Mouse (Mus musculus) limb, embryonic 13.5 days (tissue): Measurements from ENCODE around the gene Cep104. TPM values are rescaled to one million over a fixed set of nuclear protein-coding genes. Genes with fewer than 3 reads are reported as not detected.

ENCODE experiments used
- ATAC-seq: fragments of 200-750 bp; cut with Nextera tagmentation; 2 replicates; pipeline ENCODE4 v1.8.0; 2017; ENCODE audit warnings: low read depth, moderate number of reproducible peaks, moderate TSS enrichment; ENCODE audit not compliant: low FRiP score
- H3K27ac ChIP-seq: fragments of 300-500 bp; sonication (generic); 2 replicates; pipeline ENCODE4 v1.5.1; 2015; ENCODE audit warnings: inconsistent platforms, mild to moderate bottlenecking, moderate library complexity
- H3K27me3 ChIP-seq: fragments of 300-500 bp; sonication (generic); 2 replicates; pipeline ENCODE4 v1.6.1; 2015; ENCODE audit warnings: mild to moderate bottlenecking, inconsistent platforms
- H3K36me3 ChIP-seq: fragments of 300-500 bp; sonication (generic); 2 replicates; pipeline ENCODE4 v1.6.1; 2015; ENCODE audit warnings: inconsistent platforms, mild to moderate bottlenecking, moderate library complexity
- H3K4me1 ChIP-seq: fragments of 300-500 bp; sonication (generic); 2 replicates; pipeline ENCODE4 v1.6.1; 2015; ENCODE audit warnings: inconsistent platforms
- H3K4me2 ChIP-seq: fragments of 300-500 bp; sonication (generic); replicated peaks from 2 replicates; pipeline ENCODE4 v1.6.1; 2015; ENCODE audit warnings: inconsistent platforms, mild to moderate bottlenecking, moderate library complexity
- H3K4me3 ChIP-seq: fragments of 300-500 bp; sonication (generic); 2 replicates; pipeline ENCODE4 v1.5.1; 2015; ENCODE audit warnings: moderate library complexity, mild to moderate bottlenecking, inconsistent platforms
- H3K9ac ChIP-seq: fragments of 300-500 bp; sonication (generic); 2 replicates; pipeline ENCODE4 v1.6.1; 2015; ENCODE audit warnings: mild to moderate bottlenecking, inconsistent platforms
- H3K9me3 ChIP-seq: fragments of 300-500 bp; sonication (generic); 2 replicates; pipeline ENCODE4 v1.6.1; 2016; ENCODE audit warnings: inconsistent platforms
- WGBS: fragments of 180-500 bp; shearing (Covaris S2); methylation state at CpG from one replicate; pipeline ENCODE4 v1.1.7; 2015; 5-methylcytosine and 5-hydroxymethylcytosine counted together
- polyA plus RNA-seq: library from polyadenylated mRNA; unstranded; fragments of >200 nt; fragmentation: Nextera tagmentation; extraction: Ambion mirVana; gene quantifications from 2 replicates; pipeline ENCODE4 v1.2.1, GENCODE M21; 2015

The Cep104 gene
- polyA plus RNA-seq: 16.9 TPM in 2 replicates

- H3K9me3 ChIP-seq: no peaks in the 10 kb centered on the region
- ATAC-seq: peak; percentile 97
- H3K27me3 ChIP-seq: no peaks in the 10 kb centered on the region
- H3K4me2 ChIP-seq: peak within 1 kb of the TSS; percentile 95
- peak within 1 kb of the TSS; percentile 10; the same call in 1 of the 2 replicates for H3K27ac ChIP-seq
- peaks cover 36% of the 10 kb centered on the region for H3K36me3 ChIP-seq
- peak within 1 kb of the TSS; percentile 95 for H3K4me3 ChIP-seq
- peak within 1 kb of the TSS; percentile 91 for H3K9ac ChIP-seq
- 1% methylated on average over 68 of the region's 68 CpGs for WGBS
- peaks cover 14% of the 10 kb centered on the region for H3K4me1 ChIP-seq
Measured at GRCm38 (mm10) chr4:153974431-153975291, at the start of gene Cep104, which contains the start of gene Dffb. Gene Cep104, plus strand, starts transcription at chr4:153975194. Gene Dffb, minus strand, starts transcription at chr4:153975126.

DNA sequence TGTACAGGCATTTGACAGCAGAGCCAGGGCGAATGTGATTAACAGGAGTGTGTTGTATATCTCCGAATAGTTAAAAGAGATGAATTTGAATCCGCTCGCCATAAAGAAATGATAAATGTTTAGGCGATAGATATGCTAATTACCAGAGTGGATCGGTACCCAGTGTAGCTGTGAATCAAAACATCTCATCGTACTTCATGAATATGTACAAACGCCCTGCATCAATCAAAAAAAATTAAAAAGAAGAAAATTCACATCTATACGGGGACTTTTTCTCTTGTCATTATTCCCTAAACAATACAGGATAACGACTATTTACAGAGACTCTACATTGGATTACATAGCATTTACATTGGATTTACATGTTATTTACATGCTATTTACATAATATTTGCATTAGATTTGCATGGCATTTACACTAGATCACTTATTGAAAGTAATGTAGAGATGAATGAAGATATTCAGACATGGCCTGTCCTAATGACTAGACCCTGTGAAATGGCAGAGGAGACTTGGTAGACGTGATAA is 46.2 kb upstream of the Cep104 start:
- no peak for ATAC-seq

GRCm38 (mm10) chr4:153929425-153929824 is 45.6 kb upstream of the Cep104 start:
- no peaks in the 10 kb centered on the region for H3K9me3 ChIP-seq
- H3K4me2 ChIP-seq: no peak overlapping the region
- no peak overlapping the region for H3K9ac ChIP-seq
- no peak overlapping the region for H3K27ac ChIP-seq
- 68% methylated on average over 10 of the region's 10 CpGs for WGBS
- no peaks in the 10 kb centered on the region for H3K36me3 ChIP-seq
- H3K27me3 ChIP-seq: no peaks in the 10 kb centered on the region
- H3K4me1 ChIP-seq: no peaks in the 10 kb centered on the region
- H3K4me3 ChIP-seq: no peak overlapping the region
- no peak for ATAC-seq

More for the DNA sequence above, 46.2 kb upstream of the Cep104 start:
- Histone ChIP-seq H3K27ac (no peak overlapping the region), H3K4me1 (no peaks in the 10 kb centered on the region), H3K27me3 (no peaks in the 10 kb centered on the region), H3K36me3 (no peaks in the 10 kb centered on the region), H3K4me3 (no peak overlapping the region), H3K9ac (no peak overlapping the region), H3K9me3 (no peaks in the 10 kb centered on the region), H3K4me2 (no peak overlapping the region)
- 89% methylated on average over 11 of the region's 11 CpGs for WGBS

DNA sequence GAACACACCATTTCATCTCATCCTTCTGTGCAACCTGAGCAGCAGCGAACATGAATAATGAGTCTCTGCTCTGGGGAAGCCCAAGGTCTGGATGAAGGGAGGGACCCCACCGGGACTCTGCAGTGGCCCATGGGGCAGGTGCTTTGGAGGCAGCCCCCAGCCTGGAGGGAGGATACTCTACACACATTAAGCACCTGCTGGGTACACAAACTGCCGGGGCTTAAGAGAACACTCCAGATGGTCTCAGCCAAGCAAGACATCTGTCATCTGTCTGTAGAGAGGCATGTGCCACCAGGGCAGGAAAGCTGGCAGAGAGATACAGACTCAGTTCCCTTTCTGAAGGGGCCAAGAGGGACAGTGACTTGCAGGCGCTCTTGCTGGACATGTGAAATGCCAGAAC is 45.1 kb upstream of the Cep104 start:
- Histone ChIP-seq H3K9me3 (no peaks in the 10 kb centered on the region), H3K36me3 (no peaks in the 10 kb centered on the region), H3K27ac (no peak overlapping the region), H3K4me2 (no peak overlapping the region), H3K4me3 (no peak overlapping the region), H3K9ac (no peak overlapping the region), H3K4me1 (no peaks in the 10 kb centered on the region), H3K27me3 (no peaks in the 10 kb centered on the region)
- ATAC-seq: no peak
- WGBS: 81% methylated on average over 4 of the region's 4 CpGs

- 72% methylated on average over 4 of the region's 4 CpGs for WGBS
- H3K36me3 ChIP-seq: no peaks in the 10 kb centered on the region
- no peak overlapping the region for H3K4me3 ChIP-seq
- H3K27ac ChIP-seq: no peak overlapping the region
- no peak overlapping the region for H3K4me2 ChIP-seq
- H3K4me1 ChIP-seq: peaks cover 6% of the 10 kb centered on the region; the same call in 1 of the 2 replicates
- no peak overlapping the region for H3K9ac ChIP-seq
- no peaks in the 10 kb centered on the region for H3K9me3 ChIP-seq
- peaks cover 36% of the 10 kb centered on the region for H3K27me3 ChIP-seq
- ATAC-seq: no peak
Measured at GRCm38 (mm10) chr4:153943243-153943642, 31.8 kb upstream of the Cep104 start.

GRCm38 (mm10) chr4:153944261-153944660 is 30.7 kb upstream of the Cep104 start:
- 57% methylated on average over 6 of the region's 6 CpGs for WGBS
- ATAC-seq: no peak

GRCm38 (mm10) chr4:153945741-153946140 is 29.3 kb upstream of the Cep104 start:
- H3K4me2 ChIP-seq: no peak overlapping the region
- no peaks in the 10 kb centered on the region for H3K9me3 ChIP-seq
- H3K4me3 ChIP-seq: no peak overlapping the region
- no peak overlapping the region for H3K27ac ChIP-seq
- H3K27me3 ChIP-seq: peaks cover 28% of the 10 kb centered on the region
- H3K4me1 ChIP-seq: peaks cover 6% of the 10 kb centered on the region; the same call in 1 of the 2 replicates
- H3K9ac ChIP-seq: no peak overlapping the region
- 46% methylated on average over 6 of the region's 6 CpGs for WGBS
- ATAC-seq: no peak
- no peaks in the 10 kb centered on the region for H3K36me3 ChIP-seq

More at GRCm38 (mm10) chr4:153944261-153944660, 30.7 kb upstream of the Cep104 start:
- peaks cover 31% of the 10 kb centered on the region for H3K27me3 ChIP-seq
- H3K4me1 ChIP-seq: peaks cover 6% of the 10 kb centered on the region; the same call in 1 of the 2 replicates
- no peak overlapping the region for H3K9ac ChIP-seq
- H3K4me2 ChIP-seq: no peak overlapping the region
- H3K9me3 ChIP-seq: no peaks in the 10 kb centered on the region
- H3K27ac ChIP-seq: no peak overlapping the region
- no peak overlapping the region for H3K4me3 ChIP-seq
- H3K36me3 ChIP-seq: no peaks in the 10 kb centered on the region

- ATAC-seq: no peak
- no peak overlapping the region for H3K27ac ChIP-seq
- no peaks in the 10 kb centered on the region for H3K36me3 ChIP-seq
- WGBS: 69% methylated on average over 2 of the region's 2 CpGs
- no peak overlapping the region for H3K4me2 ChIP-seq
- no peak overlapping the region for H3K4me3 ChIP-seq
- H3K9me3 ChIP-seq: no peaks in the 10 kb centered on the region
- H3K9ac ChIP-seq: no peak overlapping the region
- H3K4me1 ChIP-seq: peaks cover 25% of the 10 kb centered on the region
- H3K27me3 ChIP-seq: peaks cover 26% of the 10 kb centered on the region
Measured at GRCm38 (mm10) chr4:153950372-153950771, 24.6 kb upstream of the Cep104 start.

GRCm38 (mm10) chr4:153951150-153951549 is 23.8 kb upstream of the Cep104 start:
- Histone ChIP-seq H3K9ac (no peak overlapping the region), H3K9me3 (no peaks in the 10 kb centered on the region), H3K4me1 (peaks cover 22% of the 10 kb centered on the region), H3K36me3 (no peaks in the 10 kb centered on the region), H3K4me2 (no peak overlapping the region), H3K27ac (no peak overlapping the region), H3K27me3 (peaks cover 23% of the 10 kb centered on the region), H3K4me3 (no peak overlapping the region)
- 71% methylated on average over 3 of the region's 3 CpGs for WGBS
- no peak for ATAC-seq

- Histone ChIP-seq H3K9ac (no peak overlapping the region), H3K36me3 (no peaks in the 10 kb centered on the region), H3K4me1 (peaks cover 21% of the 10 kb centered on the region), H3K27me3 (peaks cover 20% of the 10 kb centered on the region), H3K4me3 (no peak overlapping the region), H3K4me2 (no peak overlapping the region), H3K27ac (no peak overlapping the region), H3K9me3 (no peaks in the 10 kb centered on the region)
- ATAC-seq: no peak
- 10% methylated on average over 5 of the region's 5 CpGs for WGBS
Measured at GRCm38 (mm10) chr4:153951692-153952091, 23.3 kb upstream of the Cep104 start.

DNA sequence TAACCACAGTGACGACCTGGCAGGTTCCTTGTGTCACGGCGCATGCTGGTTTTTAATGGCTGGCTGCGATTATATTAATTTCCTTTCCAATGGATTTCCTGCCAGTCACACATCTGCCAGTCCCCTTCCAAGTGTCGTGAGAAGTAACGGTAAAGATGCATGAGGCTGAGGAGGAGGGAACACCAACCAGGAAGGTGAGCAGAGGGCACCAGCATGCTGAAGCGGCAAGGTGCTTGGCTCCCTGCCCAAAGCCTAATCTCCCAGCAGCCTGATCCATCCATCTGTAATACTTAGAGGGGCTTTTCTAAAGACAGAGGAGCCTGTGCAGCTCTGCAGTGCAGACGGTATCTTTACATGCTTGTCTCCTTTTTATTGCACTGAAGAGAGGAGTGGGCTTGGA is 19.3 kb upstream of the Cep104 start:
- Histone ChIP-seq H3K27ac (no peak overlapping the region), H3K9ac (no peak overlapping the region), H3K9me3 (no peaks in the 10 kb centered on the region), H3K4me3 (no peak overlapping the region), H3K27me3 (peaks cover 8% of the 10 kb centered on the region; the same call in 1 of the 2 replicates), H3K4me1 (peaks cover 33% of the 10 kb centered on the region), H3K4me2 (no peak overlapping the region), H3K36me3 (peaks cover 12% of the 10 kb centered on the region)
- WGBS: 55% methylated on average over 8 of the region's 8 CpGs
- ATAC-seq: no peak
